Mouse (Mus musculus): ENCODE data around the gene Nckap5.

GRCm38 (mm10) chr1:126153516-126154234 is 676.9 kb downstream of the Nckap5 start:
- TF ChIP-seq POLR2A (IDR thresholded peaks at IDR 0.05; ENCODE audit: low read depth, low read length) (no peak), CTCF (conservative IDR thresholded peaks at IDR 0.05; ENCODE audit: insufficient read depth, insufficient read length, low read depth, low read length) (no peak)
